Mouse (Mus musculus) stomach, postnatal 0 days (tissue): Measurements from ENCODE around the gene Usp15.

Experiments
- CTCF ChIP-seq: IDR thresholded peaks from 2 replicates; pipeline ENCODE4 v1.5.1; 2016; ENCODE audit warnings: antibody characterized with exemption, low read depth, mild to moderate bottlenecking, moderate library complexity
- EP300 ChIP-seq: optimal IDR thresholded peaks from 2 replicates; pipeline ENCODE3; 2016; ENCODE audit warnings: antibody characterized with exemption

- TF ChIP-seq CTCF: no peak
- TF ChIP-seq EP300: no peak
Observed at GRCm38 (mm10) chr10:123159316-123159715, 37.5 kb downstream of the Usp15 start.
